Mouse (Mus musculus): ENCODE data around the gene Rab12. TPM values are rescaled to one million over a fixed set of nuclear protein-coding genes. Genes with fewer than 3 reads are reported as not detected.

Rab12 gene
- polyA plus RNA-seq, 1 experiment from 2014 or later: 55.9 TPM

DNA sequence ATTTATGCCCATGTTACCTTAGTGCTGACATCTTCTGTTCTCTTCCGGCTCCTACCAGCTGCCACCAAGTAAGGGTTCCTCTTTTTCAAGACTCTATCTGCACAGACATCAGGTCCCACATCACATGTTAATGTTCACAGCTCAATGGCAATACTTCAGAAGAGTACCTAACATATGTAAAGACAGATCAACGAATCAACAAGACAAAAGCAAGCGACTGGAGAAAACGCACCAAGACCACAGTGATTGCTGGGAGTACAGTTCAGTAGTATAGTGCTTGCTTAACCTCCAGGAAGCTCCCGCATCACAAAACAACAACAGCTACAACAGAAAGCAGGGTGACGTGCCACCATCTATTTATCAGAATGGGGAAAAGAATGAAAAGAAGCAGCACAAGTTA, 33.0 kb downstream of the Rab12 start:
- Histone ChIP-seq H3K9ac (no peak overlapping the region), H3K36me3 (no peaks in the 10 kb centered on the region)

DNA sequence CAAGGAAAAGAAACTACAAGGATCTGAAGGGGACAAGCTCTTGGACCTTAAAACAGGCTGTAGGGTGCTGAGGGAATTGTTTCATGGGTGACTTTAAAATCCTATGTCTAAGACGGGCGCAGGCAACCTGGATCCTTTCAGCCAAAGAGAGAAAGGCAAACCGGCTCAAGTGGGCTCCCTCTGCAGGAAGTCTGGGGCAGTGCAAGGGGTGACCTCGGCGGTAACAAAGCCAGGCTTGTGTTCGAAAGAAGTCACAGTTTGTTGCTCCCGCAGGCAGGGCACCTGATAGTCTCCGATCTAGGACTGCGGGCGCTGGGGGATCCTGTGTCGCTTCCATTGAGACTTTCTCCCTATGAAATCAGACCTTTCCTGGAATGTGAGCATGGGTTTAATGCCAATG, 33.8 kb downstream of the Rab12 start:
- peaks cover 7% of the 10 kb centered on the region; the same call in 1 of the 2 replicates for H3K4me1 ChIP-seq
- no peak for ATAC-seq (ENCODE audit: low FRiP score, low read depth)
- H3K27me3 ChIP-seq (replicated peaks): no peaks in the 10 kb centered on the region
- no peak overlapping the region for H3K27ac ChIP-seq
- no peaks in the 10 kb centered on the region for H3K9me3 ChIP-seq
- 8% methylated on average over 11 of the region's 11 CpGs for WGBS
- H3K9ac ChIP-seq: no peak overlapping the region
- no peak overlapping the region for H3K4me2 ChIP-seq (replicated peaks)
- no peaks in the 10 kb centered on the region for H3K36me3 ChIP-seq
- no peak overlapping the region for H3K4me3 ChIP-seq

More for the DNA sequence above, 33.0 kb downstream of the Rab12 start:
- no peak for ATAC-seq (ENCODE audit: low FRiP score, low read depth)
- Histone ChIP-seq H3K9me3 (no peaks in the 10 kb centered on the region), H3K27me3 (replicated peaks) (no peaks in the 10 kb centered on the region), H3K27ac (no peak overlapping the region), H3K4me1 (no peaks in the 10 kb centered on the region), H3K4me3 (no peak overlapping the region), H3K4me2 (replicated peaks) (no peak overlapping the region)
- WGBS: 85% methylated on average over 6 of the region's 6 CpGs

DNA sequence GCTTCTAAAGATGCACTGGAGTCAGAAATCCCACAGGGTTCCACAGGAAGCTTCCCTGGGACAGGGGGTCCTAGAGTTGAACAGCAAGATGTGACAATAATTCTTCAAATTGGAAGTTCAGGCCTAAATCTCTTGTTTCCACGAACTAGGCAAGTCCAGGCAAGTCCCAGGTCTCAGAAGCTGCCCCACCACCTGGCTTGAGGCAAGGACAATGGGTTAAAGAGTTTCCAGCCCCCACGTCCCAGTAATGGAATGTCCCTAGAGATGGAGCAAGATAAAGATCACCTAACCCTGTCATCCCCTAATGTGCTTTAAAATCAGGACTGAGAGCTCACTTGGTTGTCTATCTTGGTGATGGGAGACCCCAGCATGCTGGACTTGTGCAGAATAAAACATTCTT, 34.6 kb downstream of the Rab12 start:
- WGBS: 72% methylated on average over 2 of the region's 2 CpGs
- Histone ChIP-seq H3K27me3 (replicated peaks) (no peaks in the 10 kb centered on the region), H3K4me2 (replicated peaks) (no peak overlapping the region), H3K9me3 (no peaks in the 10 kb centered on the region), H3K9ac (no peak overlapping the region), H3K27ac (no peak overlapping the region), H3K4me3 (no peak overlapping the region), H3K36me3 (no peaks in the 10 kb centered on the region), H3K4me1 (peaks cover 14% of the 10 kb centered on the region; the same call in 1 of the 2 replicates)
- ATAC-seq (ENCODE audit: low FRiP score, low read depth): no peak

DNA sequence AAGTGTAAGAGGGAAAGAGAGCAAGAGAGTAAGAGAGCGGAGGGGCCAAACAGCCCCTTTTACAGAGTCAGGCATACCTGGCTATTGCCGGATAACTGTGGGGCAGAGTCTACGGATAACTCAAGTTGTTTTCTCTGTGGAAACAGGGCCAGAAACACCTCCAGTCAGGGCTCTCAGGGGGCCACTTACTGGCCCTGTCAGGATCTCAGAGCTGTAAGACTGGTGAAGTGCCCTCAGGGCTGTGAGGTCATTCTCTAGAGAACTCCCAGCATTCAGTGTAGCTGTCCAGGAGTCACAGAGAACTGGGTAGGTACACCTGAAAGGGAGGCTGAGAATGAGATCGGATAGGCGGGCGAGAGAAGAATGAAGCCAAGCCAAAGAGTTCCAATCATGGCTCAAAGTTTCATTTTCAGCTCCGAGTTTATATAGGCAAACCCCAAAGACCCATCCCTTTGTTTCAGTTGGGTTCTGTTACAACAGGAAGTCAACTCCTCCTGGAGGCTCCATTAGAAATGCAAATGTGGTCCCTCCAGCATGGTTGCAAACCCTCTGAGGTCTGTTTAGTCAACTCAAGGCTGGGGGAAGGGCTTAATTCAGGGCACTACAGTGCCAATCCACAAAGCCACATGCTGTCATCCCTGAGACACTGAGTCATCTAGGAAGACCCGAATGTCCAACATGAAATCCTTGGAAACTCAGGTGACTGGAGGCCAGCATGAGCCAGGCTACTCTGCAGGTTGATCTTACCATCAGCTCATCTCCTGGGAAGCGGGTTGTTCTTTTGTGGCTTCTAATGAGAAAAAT, 35.7 kb downstream of the Rab12 start:
- H3K27ac ChIP-seq: no peak overlapping the region
- peaks cover 24% of the 10 kb centered on the region for H3K4me1 ChIP-seq
- H3K36me3 ChIP-seq: no peaks in the 10 kb centered on the region
- H3K27me3 ChIP-seq (replicated peaks): no peaks in the 10 kb centered on the region
- H3K9ac ChIP-seq: no peak overlapping the region
- H3K4me3 ChIP-seq: no peak overlapping the region
- 72% methylated on average over 9 of the region's 9 CpGs for WGBS
- no peaks in the 10 kb centered on the region for H3K9me3 ChIP-seq
- no peak for ATAC-seq (ENCODE audit: low FRiP score, low read depth)
- H3K4me2 ChIP-seq (replicated peaks): no peak overlapping the region

DNA sequence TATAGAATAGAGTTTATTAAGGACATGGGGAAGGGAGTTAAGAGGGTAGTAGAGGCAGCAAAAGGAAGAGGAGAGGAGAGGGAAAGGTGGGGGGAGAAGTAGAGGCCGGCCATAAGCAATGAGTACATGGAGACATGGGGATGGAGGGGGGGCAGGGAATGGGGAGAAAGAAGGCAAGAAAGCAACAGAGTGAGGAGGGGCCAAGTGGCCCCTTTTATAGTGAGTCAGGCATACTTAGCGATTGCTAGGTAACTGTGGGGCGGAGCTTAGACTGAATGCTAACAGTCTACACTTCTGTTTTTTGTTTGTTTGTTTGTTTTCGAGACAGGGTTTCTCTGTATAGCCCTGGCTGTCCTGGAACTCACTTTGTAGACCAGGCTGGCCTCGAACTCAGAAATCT, 38.2 kb downstream of the Rab12 start:
- Histone ChIP-seq H3K36me3 (no peaks in the 10 kb centered on the region), H3K4me2 (replicated peaks) (no peak overlapping the region), H3K27me3 (replicated peaks) (no peaks in the 10 kb centered on the region), H3K9ac (no peak overlapping the region), H3K9me3 (no peaks in the 10 kb centered on the region), H3K4me1 (peaks cover 24% of the 10 kb centered on the region), H3K4me3 (no peak overlapping the region), H3K27ac (no peak overlapping the region)
- no peak for ATAC-seq (ENCODE audit: low FRiP score, low read depth)
- 63% methylated on average over 5 of the region's 5 CpGs for WGBS

DNA sequence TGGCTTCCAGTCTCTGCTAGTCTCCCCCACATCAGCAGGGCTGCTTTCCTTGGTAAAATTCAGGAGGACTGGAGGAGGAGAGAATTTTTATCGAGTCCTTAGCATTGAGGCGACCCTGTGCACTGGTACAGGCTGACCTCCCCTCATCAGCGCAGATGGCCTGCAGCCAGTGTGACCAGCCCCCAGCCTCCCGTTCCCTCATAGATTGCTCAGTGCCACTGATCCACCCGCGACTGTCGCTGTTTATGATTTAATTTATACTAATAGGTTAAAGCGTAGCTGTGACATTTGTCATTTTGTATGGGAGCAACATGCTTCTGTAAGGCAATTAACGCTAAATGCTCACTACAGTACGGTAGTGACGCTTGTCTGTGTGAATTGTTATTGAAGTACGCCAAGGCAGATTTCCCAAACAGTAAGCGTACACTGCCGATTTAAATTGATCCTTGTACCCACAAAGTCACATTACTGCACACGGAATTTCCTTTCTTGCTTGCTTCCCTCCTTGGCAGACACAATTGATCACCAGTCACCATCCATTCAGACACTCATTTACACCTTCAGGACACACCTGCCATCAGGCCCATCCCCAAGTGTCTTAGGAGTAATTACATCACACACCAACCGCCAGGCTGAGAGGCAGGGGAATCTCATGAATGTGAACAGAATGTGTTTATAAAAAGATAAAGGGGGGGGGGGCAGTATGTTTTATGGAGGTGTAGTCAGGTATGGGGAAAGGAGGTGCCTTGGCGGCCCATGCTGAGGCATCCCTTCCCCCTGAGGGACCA, 38.8 kb downstream of the Rab12 start:
- WGBS: 10% methylated on average over 17 of the region's 17 CpGs
- H3K36me3 ChIP-seq: no peaks in the 10 kb centered on the region
- H3K4me2 ChIP-seq (replicated peaks): peak overlapping the region; percentile 48
- H3K9me3 ChIP-seq: no peaks in the 10 kb centered on the region
- H3K27ac ChIP-seq: peak overlapping the region; percentile 67
- H3K27me3 ChIP-seq (replicated peaks): no peaks in the 10 kb centered on the region
- H3K9ac ChIP-seq: peak overlapping the region; percentile 34; the same call in 1 of the 2 replicates
- no peak overlapping the region for H3K4me3 ChIP-seq
- peaks cover 24% of the 10 kb centered on the region for H3K4me1 ChIP-seq
- ATAC-seq (ENCODE audit: low FRiP score, low read depth): no peak; the same call in none of the 2 replicates

DNA sequence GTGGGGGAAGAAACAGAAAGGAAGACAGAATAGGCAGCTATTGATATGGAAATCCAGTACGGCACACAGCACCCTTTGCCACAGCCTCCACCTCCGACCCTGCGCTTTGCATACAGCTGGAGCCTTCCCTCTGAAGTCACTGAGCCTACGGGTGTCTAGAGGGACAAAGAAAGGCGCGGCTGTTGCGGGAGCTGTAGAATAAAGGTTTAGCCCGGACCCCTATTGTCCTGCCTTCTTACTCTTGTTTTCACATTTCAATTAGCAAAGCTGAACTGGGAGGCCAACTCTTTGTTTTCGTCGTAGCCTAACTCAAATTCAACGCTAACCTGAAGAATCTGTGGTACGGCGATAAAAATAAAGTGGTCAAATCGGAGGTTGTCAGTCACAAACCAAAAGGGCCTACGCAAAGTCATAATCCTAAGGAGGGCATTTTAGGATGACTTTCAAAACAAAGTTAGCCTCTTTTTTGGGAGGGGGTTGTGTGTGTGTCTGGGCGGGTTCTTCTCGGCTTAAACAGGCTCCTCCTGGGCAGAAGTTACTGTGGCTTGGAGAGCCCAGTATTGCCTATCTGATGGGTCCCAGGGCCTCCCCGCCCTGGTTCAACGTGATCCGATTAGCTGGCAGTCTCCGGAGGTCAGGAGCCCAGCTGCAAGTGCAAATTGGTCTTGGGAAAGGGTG, 39.6 kb downstream of the Rab12 start:
- no peak overlapping the region for H3K4me3 ChIP-seq
- peak overlapping the region; percentile 48 for H3K4me2 ChIP-seq (replicated peaks)
- H3K27me3 ChIP-seq (replicated peaks): no peaks in the 10 kb centered on the region
- peaks cover 24% of the 10 kb centered on the region for H3K4me1 ChIP-seq
- H3K36me3 ChIP-seq: no peaks in the 10 kb centered on the region
- peak overlapping the region; percentile 34; the same call in 1 of the 2 replicates for H3K9ac ChIP-seq
- peak; percentile 94 for ATAC-seq (ENCODE audit: low FRiP score, low read depth)
- no peaks in the 10 kb centered on the region for H3K9me3 ChIP-seq
- 3% methylated on average over 21 of the region's 21 CpGs for WGBS
- peak overlapping the region; percentile 67 for H3K27ac ChIP-seq

DNA sequence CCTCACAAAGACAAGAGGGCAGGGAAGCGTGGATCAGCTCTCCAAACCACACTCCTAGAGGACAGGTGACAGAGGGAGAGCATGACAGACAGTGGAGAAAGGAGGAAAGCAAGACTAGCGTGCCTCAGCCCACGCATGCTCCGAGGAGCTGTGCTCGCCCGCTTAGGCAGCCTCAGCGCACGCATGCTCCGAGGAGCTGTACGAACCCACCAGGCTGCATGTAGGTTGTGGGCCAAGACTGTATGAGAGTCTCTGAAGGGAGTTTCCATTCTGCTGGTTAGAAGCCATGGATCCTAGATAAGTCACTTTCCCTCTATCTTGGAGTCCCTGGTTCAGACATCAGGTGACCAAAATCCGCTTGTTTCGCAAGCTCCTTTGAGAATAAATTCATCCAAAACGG, 40.2 kb downstream of the Rab12 start:
- peak overlapping the region; percentile 67 for H3K27ac ChIP-seq
- no peak overlapping the region for H3K9ac ChIP-seq
- no peaks in the 10 kb centered on the region for H3K9me3 ChIP-seq
- peak overlapping the region; percentile 48 for H3K4me2 ChIP-seq (replicated peaks)
- WGBS: 5% methylated on average over 13 of the region's 13 CpGs
- peaks cover 24% of the 10 kb centered on the region for H3K4me1 ChIP-seq
- no peak overlapping the region for H3K4me3 ChIP-seq
- ATAC-seq (ENCODE audit: low FRiP score, low read depth): peak; percentile 79
- no peaks in the 10 kb centered on the region for H3K36me3 ChIP-seq
- H3K27me3 ChIP-seq (replicated peaks): no peaks in the 10 kb centered on the region

DNA sequence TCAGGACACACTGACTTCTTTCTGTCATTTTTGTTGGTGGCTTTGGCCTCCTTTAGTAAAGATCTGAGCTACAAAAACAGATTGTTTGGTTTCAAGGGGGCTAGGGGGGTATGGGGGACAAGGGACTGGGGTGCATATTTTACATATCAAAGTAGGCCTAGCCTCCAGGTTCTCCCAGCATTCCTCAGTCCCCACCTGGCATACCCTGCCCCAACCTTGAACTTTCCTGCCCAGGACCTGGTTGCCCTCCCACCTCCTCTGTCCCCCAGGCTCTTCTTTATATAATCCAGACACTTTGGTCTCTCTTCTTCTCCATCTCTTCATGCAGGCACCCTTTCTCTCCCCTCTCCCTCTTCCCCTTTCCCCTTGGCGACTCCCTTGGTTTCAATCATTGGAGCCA, 46.3 kb downstream of the Rab12 start:
- Histone ChIP-seq H3K9ac (no peak overlapping the region), H3K9me3 (no peaks in the 10 kb centered on the region), H3K4me2 (replicated peaks) (no peak overlapping the region), H3K27ac (no peak overlapping the region), H3K4me3 (no peak overlapping the region), H3K4me1 (no peaks in the 10 kb centered on the region), H3K36me3 (no peaks in the 10 kb centered on the region), H3K27me3 (replicated peaks) (no peaks in the 10 kb centered on the region)
- WGBS: 90% methylated on average over 1 of the region's 1 CpGs
- ATAC-seq (ENCODE audit: low FRiP score, low read depth): no peak

DNA sequence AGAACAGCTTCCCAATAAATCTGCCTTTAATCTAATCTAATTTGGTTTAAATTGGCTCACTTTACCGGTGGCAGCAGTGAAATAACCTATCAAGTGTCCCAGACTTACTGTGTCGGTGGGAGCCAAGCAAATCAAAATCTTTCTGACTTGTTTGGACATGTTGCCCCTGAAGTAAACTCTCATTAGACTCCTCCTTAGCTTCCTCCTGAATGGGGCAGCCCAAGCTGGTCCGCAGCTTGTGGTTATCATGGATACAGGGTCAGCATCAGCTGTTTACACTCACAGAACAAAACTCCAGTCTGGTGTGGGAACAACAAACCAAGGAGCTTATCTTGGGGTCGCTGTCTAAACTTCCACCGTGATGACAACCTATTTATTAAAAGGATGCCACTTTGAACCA, 47.8 kb downstream of the Rab12 start:
- Histone ChIP-seq H3K4me1 (no peaks in the 10 kb centered on the region), H3K4me3 (no peak overlapping the region), H3K36me3 (no peaks in the 10 kb centered on the region), H3K27ac (no peak overlapping the region), H3K9me3 (no peaks in the 10 kb centered on the region), H3K27me3 (replicated peaks) (no peaks in the 10 kb centered on the region), H3K4me2 (replicated peaks) (no peak overlapping the region), H3K9ac (no peak overlapping the region)
- no peak for ATAC-seq (ENCODE audit: low FRiP score, low read depth)
- WGBS: 85% methylated on average over 5 of the region's 5 CpGs

DNA sequence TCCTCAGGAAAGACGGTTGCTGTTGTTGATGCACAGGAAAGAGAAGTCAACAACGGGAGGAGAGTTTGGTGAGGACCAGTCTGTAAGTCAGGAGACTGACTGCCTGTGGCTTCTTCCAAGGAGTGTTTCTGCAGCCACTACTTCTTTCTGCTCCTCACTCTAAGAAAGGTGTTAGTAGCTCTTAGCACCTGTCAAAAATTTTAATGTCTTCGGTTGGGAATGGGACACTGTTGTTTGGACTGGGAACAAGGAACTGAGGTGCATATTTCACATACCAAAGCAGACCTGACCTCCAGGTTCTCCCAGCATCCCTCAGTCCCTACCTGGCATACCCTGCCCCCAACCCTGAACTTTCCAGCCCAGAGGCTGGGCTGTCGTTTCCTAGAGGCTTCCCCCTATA, 48.3 kb downstream of the Rab12 start:
- WGBS: 86% methylated on average over 4 of the region's 4 CpGs
- H3K27ac ChIP-seq: no peak overlapping the region
- no peaks in the 10 kb centered on the region for H3K9me3 ChIP-seq
- H3K4me2 ChIP-seq (replicated peaks): no peak overlapping the region
- H3K4me1 ChIP-seq: no peaks in the 10 kb centered on the region
- H3K9ac ChIP-seq: no peak overlapping the region
- H3K4me3 ChIP-seq: no peak overlapping the region
- H3K27me3 ChIP-seq (replicated peaks): no peaks in the 10 kb centered on the region
- H3K36me3 ChIP-seq: no peaks in the 10 kb centered on the region
- no peak for ATAC-seq (ENCODE audit: low FRiP score, low read depth)

DNA sequence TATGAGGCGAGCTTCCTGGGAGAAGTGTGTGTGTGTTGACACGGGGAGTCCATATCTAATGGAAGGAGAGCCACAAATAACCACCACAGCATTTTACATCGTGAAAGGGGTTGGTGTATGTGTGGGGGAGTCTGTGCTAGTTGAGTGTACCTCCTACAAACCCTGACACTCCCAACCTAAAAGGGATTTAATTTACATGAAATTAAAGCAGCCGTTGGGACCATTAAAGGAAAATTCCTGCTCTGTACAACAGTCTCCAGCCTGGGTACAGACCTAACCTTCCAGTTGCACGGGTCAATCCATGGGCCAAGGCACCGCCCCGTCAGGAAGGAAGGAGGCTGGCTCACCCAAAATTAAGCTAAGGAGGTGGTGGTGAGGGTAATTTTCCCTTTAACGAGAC, 49.5 kb downstream of the Rab12 start:
- H3K36me3 ChIP-seq: no peaks in the 10 kb centered on the region
- WGBS: 47% methylated on average over 8 of the region's 8 CpGs
- no peak overlapping the region for H3K9ac ChIP-seq
- no peak overlapping the region for H3K4me3 ChIP-seq
- H3K4me1 ChIP-seq: no peaks in the 10 kb centered on the region
- no peaks in the 10 kb centered on the region for H3K27me3 ChIP-seq (replicated peaks)
- H3K9me3 ChIP-seq: no peaks in the 10 kb centered on the region
- no peak overlapping the region for H3K4me2 ChIP-seq (replicated peaks)
- ATAC-seq (ENCODE audit: low FRiP score, low read depth): no peak
- H3K27ac ChIP-seq: no peak overlapping the region
